Mouse (Mus musculus): ENCODE measurements around the gene Hist1h1b.
"Not testable (repeated sequence)": the region's sequence is repeated elsewhere in the genome, so short reads cannot be mapped to it uniquely, and the experiment has no call there.

Gene Hist1h1b

GRCm38 (mm10) chr13:21779767-21780731, at the start of gene Hist1h1b:
Gene Hist1h1b, minus strand, starts transcription at chr13:21780625.
- DNase-seq (ENCODE audit: low read depth), result peak; percentile 97

DNA sequence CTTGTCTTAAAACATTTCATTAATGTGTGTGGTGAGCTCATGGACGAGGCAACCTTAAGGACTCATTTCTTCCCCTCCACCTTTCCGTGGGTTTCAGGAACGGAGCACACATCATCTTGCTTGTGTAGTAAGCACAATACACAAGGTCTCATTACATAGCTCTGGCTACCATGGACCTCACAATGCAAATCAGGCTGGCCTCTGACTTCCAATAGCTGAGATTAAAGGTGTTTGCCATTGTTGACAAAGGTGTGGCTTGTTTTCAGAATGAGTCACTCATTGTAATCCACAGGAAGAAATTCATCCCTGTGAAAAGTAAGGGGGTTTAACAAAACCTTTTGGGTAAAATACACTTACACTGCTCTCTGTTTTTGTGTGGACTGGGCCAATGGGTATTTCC, 48.1 kb upstream of the Hist1h1b start:
- DNase-seq (ENCODE audit: low read depth), result no peak

GRCm38 (mm10) chr13:21820082-21820890, 39.9 kb upstream of the Hist1h1b start:
- DNase-seq (ENCODE audit: low read depth), result not testable (repeated sequence)

DNA sequence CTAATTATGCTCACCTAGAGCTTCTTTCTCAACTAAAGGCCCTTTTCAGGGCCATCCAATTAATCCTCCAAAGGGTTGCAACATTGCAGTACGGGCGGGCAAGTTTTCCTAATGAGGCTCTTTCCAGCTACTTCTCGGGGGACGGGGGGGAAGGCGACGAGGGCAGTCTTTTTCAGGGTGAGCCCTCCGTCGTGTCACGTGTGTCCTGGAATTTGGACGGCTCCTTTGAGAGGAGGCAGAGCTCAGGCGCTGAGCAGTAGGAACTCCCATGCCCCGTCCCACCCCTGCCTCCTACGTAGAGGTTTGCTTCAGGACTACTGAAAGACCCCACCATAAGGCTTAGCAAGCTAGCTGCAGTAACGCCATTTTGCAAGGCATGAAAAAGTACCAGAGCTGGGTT, 31.7 kb upstream of the Hist1h1b start:
- not testable (repeated sequence) for DNase-seq (ENCODE audit: low read depth)

DNA sequence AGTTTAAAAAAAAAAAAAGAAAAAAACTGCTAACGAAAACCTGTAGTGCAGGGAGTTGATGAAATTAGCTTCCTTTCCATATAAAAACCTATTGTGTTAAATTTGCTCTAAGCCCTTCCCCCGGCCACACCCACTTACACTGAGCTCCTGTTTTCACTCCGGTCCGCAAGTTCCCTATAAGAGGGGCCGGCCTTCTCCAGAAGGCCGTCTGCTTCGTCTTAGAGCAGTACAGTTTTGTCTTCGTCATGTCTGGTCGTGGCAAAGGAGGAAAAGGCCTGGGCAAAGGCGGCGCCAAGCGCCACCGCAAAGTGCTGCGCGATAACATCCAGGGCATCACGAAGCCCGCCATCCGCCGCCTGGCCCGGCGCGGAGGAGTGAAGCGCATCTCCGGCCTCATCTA, 31.1 kb upstream of the Hist1h1b start, which contains the start of gene Hist1h4m:
Hist1h4m (plus strand) TSS at position 208 of the 400 bp plus-strand sequence.
- DNase-seq (ENCODE audit: low read depth), result not testable (repeated sequence)

GRCm38 (mm10) chr13:21811074-21811473, 30.6 kb upstream of the Hist1h1b start:
- not testable (repeated sequence) for DNase-seq (ENCODE audit: low read depth)

- DNase-seq (ENCODE audit: low read depth), result not testable (repeated sequence)
Measured at GRCm38 (mm10) chr13:21810073-21810472, 29.6 kb upstream of the Hist1h1b start, which contains the start of the genes Hist1h2bq and Hist1h2ao. Gene Hist1h2bq, minus strand, starts transcription at chr13:21810197. Gene Hist1h2ao, plus strand, starts transcription at chr13:21810465.

- not testable (repeated sequence) for DNase-seq (ENCODE audit: low read depth)
Measured at GRCm38 (mm10) chr13:21803058-21803457, 22.6 kb upstream of the Hist1h1b start.

GRCm38 (mm10) chr13:21797163-21797562, 16.7 kb upstream of the Hist1h1b start:
- DNase-seq (ENCODE audit: low read depth), result not testable (repeated sequence)

DNA sequence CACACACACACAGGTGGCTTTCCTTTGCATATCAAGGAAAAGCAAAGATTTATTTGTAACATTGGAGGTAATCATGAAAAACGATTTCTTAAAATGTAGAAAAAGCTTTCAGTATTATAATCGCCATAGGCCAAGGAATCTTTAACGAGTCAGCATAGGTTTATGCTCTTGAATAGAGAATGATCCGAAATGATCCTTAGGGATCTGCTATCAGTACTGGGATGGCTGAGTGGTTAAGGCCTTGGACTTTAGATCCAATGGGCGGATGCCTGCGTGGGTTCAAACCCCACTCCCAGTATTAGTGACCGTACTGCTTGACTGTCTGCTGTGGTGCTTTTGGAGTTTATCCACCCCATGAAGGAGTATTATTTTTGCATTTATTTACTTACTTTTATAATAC, 15.2 kb upstream of the Hist1h1b start:
- no peak for DNase-seq (ENCODE audit: low read depth)

DNA sequence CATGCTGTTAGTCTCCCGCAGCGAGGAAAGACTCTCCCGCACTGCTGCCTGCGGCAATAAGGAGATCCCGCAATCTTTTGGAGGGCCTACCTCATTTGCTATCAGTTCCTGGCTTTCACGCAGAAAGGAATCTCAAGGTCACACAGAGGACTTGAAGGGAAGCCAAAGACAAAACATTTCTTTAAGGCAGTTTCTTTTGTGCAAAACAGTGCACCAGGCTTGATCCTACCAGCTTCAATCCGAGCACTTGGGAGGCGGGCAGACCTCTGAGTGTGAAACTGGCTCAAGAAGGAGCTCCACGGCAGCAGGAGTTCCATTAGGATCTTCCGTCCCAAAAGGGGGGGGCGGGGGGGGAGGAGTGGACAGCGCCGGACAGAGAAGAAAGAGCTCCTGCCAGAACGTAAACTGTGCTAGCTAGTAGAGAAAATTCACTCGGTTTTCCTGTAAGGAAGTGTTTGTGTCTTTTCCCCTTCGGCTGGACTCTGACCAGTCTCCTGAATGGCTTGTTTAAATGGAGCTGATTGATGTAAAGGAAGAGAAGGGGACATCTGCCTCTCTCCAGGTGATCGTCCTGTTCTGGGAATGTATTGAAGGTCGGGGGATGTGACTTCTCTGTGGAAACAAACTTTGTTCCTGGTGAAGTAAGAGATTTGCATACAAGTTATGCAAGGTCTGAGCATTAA, 10.3 kb upstream of the Hist1h1b start:
- DNase-seq (ENCODE audit: low read depth), result peak; percentile 65

DNA sequence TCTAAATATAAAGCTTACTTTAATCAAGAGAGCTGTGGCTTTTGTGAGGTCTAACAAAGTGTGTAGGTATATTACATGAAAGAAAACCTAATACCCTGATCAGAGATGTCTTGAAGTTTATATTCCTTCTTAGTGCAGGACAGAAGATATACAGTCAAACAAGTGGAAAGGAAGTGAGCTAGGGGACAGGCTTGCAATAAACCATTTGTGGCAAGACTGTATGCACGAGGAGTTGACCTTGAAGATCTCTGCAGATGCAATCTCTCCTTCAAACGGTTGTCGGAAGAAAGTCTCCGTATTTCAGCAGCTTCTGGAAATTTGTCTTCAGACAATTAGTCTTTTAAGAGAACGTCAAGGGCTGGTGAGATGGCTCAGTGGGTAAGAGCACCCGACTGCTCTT, 9.5 kb upstream of the Hist1h1b start:
- DNase-seq (ENCODE audit: low read depth), result peak; percentile 87

- peak; percentile 84 for DNase-seq (ENCODE audit: low read depth)
Measured at GRCm38 (mm10) chr13:21787760-21788593, 7.6 kb upstream of the Hist1h1b start.

GRCm38 (mm10) chr13:21786899-21787629, 6.6 kb upstream of the Hist1h1b start, which contains the start of the genes Hist1h2an and Hist1h2bp:
Gene Hist1h2an, minus strand, starts transcription at chr13:21787218.
Gene Hist1h2bp, plus strand, starts transcription at chr13:21787461.
- DNase-seq (ENCODE audit: low read depth), result peak; percentile 99

DNA sequence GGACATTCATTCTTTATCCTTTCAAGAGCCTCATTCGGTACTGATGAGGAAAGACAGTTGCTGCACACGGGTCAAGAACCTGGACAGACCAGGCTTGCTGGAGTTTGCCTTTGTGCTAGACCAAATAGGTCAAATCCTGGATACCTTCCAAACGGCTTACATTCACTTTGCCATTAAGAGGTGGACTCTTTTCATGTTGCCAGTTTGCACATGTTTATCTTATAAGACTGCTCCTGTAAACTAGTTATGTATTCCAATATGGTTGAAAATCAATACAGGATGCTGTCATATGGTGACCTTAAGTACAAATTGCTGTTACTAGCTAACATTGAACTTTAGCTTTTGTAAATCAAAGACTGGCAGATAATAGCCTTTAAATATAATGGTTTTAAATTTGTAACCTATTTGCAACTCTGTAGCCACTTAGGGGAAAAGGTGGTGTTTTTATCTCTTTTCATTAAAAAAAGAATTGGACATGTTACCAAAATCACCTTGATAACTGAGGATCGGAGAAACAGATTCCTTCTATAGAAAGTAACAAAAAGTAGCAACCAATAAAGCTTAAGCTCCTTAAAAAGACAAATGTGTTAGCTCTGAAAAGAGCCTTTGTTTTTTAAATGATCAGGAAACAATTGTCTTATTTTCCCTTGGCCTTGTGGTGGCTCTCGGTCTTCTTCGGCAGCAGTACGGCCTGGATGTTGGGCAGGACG, 5.9 kb upstream of the Hist1h1b start:
- DNase-seq (ENCODE audit: low read depth), result peak; percentile 90

- DNase-seq (ENCODE audit: low read depth), result no peak
Measured at GRCm38 (mm10) chr13:21784311-21784710, 3.9 kb upstream of the Hist1h1b start.

GRCm38 (mm10) chr13:21783734-21784161, 3.3 kb upstream of the Hist1h1b start:
- peak; percentile 87 for DNase-seq (ENCODE audit: low read depth)

DNA sequence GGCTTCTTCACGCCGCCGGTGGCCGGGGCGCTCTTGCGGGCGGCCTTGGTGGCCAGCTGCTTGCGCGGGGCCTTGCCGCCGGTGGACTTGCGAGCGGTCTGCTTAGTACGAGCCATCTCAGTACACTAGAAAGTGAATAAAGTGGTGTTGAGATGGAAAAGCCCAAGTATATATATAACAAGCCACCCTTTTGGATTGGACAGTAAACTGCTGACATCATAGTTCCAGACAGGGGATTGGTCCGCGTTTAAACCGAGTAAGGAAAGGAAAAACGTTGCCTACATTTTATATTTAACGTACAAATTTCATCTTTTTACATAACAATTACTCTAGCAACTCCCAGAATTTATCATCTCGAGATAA, 2.8 kb upstream of the Hist1h1b start, which contains the start of gene Hist1h3i:
Hist1h3i (minus strand) TSS at position 116 of the 363 bp plus-strand sequence.
- DNase-seq (ENCODE audit: low read depth), result peak; percentile 99
